Mouse (Mus musculus): ENCODE data around the gene Rtn4ip1.

Gene Rtn4ip1

GRCm38 (mm10) chr10:44002995-44003524, 101.5 kb downstream of the Rtn4ip1 start:
- DNase-seq (ENCODE audit: low spot score): no peak

- DNase-seq (ENCODE audit: low spot score): peak; percentile 35
Measured at GRCm38 (mm10) chr10:44003551-44004151, 102.0 kb downstream of the Rtn4ip1 start.

- peak; percentile 39 for DNase-seq (ENCODE audit: low spot score)
Measured at GRCm38 (mm10) chr10:44004221-44004751, 102.7 kb downstream of the Rtn4ip1 start.

GRCm38 (mm10) chr10:44005677-44006641, 104.4 kb downstream of the Rtn4ip1 start:
- DNase-seq (ENCODE audit: low spot score): peak; percentile 60

All from embryo, embryonic 10 days (tissue).